Mouse (Mus musculus) intestine, embryonic 15.5 days (tissue): ENCODE data around the gene Rpl14. TPM values are rescaled to one million over a fixed set of nuclear protein-coding genes. Genes with fewer than 3 reads are reported as not detected.
"Not testable (repeated sequence)": the region's sequence is repeated elsewhere in the genome, so short reads cannot be mapped to it uniquely, and the experiment has no call there.

Source experiments
- ATAC-seq: fragments of 200-750 bp; cut with Nextera tagmentation; 2 replicates; pipeline ENCODE4 v1.8.0; 2017; ENCODE audit warnings: moderate TSS enrichment, moderate library complexity
- H3K27ac ChIP-seq: fragments of 300-500 bp; sonication (generic); 2 replicates; pipeline ENCODE4 v1.5.1; 2015; ENCODE audit warnings: mild to moderate bottlenecking, inconsistent platforms
- H3K27me3 ChIP-seq: fragments of 300-500 bp; sonication (generic); replicated peaks from 2 replicates; pipeline ENCODE4 v1.6.1; 2015; ENCODE audit warnings: inconsistent platforms
- H3K36me3 ChIP-seq: fragments of 300-500 bp; sonication (generic); 2 replicates; pipeline ENCODE4 v1.6.1; 2015; ENCODE audit warnings: inconsistent platforms
- H3K4me1 ChIP-seq: fragments of 300-500 bp; sonication (generic); replicated peaks from 2 replicates; pipeline ENCODE4 v1.6.1; 2015; ENCODE audit warnings: inconsistent platforms
- H3K4me2 ChIP-seq: fragments of 300-500 bp; sonication (generic); replicated peaks from 2 replicates; pipeline ENCODE4 v1.6.1; 2015; ENCODE audit warnings: mild to moderate bottlenecking, inconsistent platforms
- H3K4me3 ChIP-seq: fragments of 300-500 bp; sonication (generic); replicated peaks from 2 replicates; pipeline ENCODE4 v1.5.1; 2015; ENCODE audit warnings: inconsistent platforms
- H3K9ac ChIP-seq: fragments of 300-500 bp; sonication (generic); 2 replicates; pipeline ENCODE4 v1.6.1; 2015; ENCODE audit warnings: inconsistent platforms
- H3K9me3 ChIP-seq: fragments of 300-500 bp; sonication (generic); 2 replicates; pipeline ENCODE4 v1.6.1; 2016; ENCODE audit warnings: inconsistent platforms
- WGBS: fragments of 180-500 bp; shearing (Covaris S2); methylation state at CpG from one replicate; pipeline ENCODE4 v1.1.7; 2015; 5-methylcytosine and 5-hydroxymethylcytosine counted together
- polyA plus RNA-seq: library from polyadenylated mRNA; unstranded; fragments of >200 nt; fragmentation: Nextera tagmentation; extraction: Ambion mirVana; gene quantifications from 2 replicates; pipeline ENCODE4 v1.2.1, GENCODE M21; 2015

Gene Rpl14
- polyA plus RNA-seq = 818 and 905 TPM in 2 replicates

DNA sequence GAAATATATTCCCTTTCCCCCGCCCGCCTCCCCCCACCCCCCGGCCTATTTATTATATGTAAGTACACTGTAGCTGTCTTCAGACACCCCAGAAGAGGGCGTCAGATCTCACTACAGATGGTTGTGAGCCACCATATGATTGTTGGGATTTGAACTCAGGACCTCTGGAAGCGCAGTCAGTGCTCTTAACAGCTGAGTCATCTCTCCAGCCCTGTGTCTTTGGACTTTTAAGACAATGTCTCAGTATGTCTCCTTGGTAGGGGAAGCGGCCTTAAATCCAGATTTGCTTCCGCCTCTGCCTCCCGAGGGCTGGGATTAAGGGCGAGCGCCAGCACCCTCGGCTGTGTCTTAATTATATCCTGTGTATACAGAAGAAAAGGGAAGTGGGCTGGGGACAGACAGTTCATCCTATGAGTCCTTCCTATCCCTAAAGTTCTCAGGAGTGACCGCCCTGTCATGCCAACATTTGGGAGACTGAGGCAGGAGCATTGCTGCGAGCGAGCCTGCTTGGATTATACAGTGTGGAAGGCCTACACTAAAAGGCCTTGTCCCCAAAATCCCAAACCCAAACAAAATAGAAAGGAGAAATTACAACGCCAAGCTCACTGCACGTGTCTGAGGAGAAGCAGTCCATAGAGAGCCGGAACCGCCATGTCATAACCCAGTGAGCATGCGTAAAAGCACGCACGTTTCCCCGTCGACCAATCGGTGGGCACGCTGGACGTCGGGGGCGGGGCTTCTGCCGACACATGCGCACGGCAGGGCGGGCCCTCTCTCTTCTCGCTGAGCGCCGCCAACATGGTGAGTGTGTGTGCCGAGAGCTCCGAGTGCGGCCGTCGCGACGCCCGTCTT, at the start of gene Rpl14:
Rpl14 (plus strand) TSS at position 704 of the 852 bp plus-strand sequence.
- peak within 1 kb of the TSS; percentile 74 for H3K4me2 ChIP-seq
- peaks cover 29% of the 10 kb centered on the region for H3K36me3 ChIP-seq
- peak within 1 kb of the TSS; percentile 98 for H3K4me3 ChIP-seq
- peak within 1 kb of the TSS; percentile 74 for H3K27ac ChIP-seq
- H3K4me1 ChIP-seq = peaks cover 12% of the 10 kb centered on the region
- WGBS = 4% methylated on average over 43 of the region's 43 CpGs
- no peaks in the 10 kb centered on the region for H3K27me3 ChIP-seq
- ATAC-seq = peak; percentile 96
- no peaks in the 10 kb centered on the region for H3K9me3 ChIP-seq
- peak within 1 kb of the TSS; percentile 95 for H3K9ac ChIP-seq

- Histone ChIP-seq H3K4me1 (no peaks in the 10 kb centered on the region), H3K27ac (no peak overlapping the region), H3K9me3 (no peaks in the 10 kb centered on the region), H3K4me2 (no peak overlapping the region), H3K4me3 (no peak overlapping the region), H3K36me3 (no peaks in the 10 kb centered on the region), H3K9ac (no peak overlapping the region), H3K27me3 (no peaks in the 10 kb centered on the region)
- 81% methylated on average over 4 of the region's 4 CpGs for WGBS
- no peak for ATAC-seq
Observed at GRCm38 (mm10) chr9:120527270-120527669, 44.0 kb upstream of the Rpl14 start.

- H3K4me1 ChIP-seq = no peaks in the 10 kb centered on the region
- H3K9me3 ChIP-seq = no peaks in the 10 kb centered on the region
- no peaks in the 10 kb centered on the region for H3K36me3 ChIP-seq
- H3K4me3 ChIP-seq = no peak overlapping the region
- 93% methylated on average over 8 of the region's 8 CpGs for WGBS
- no peak overlapping the region for H3K9ac ChIP-seq
- ATAC-seq = no peak
- H3K4me2 ChIP-seq = no peak overlapping the region
- H3K27me3 ChIP-seq = no peaks in the 10 kb centered on the region
- H3K27ac ChIP-seq = no peak overlapping the region
Observed at GRCm38 (mm10) chr9:120527919-120528318, 43.3 kb upstream of the Rpl14 start.

DNA sequence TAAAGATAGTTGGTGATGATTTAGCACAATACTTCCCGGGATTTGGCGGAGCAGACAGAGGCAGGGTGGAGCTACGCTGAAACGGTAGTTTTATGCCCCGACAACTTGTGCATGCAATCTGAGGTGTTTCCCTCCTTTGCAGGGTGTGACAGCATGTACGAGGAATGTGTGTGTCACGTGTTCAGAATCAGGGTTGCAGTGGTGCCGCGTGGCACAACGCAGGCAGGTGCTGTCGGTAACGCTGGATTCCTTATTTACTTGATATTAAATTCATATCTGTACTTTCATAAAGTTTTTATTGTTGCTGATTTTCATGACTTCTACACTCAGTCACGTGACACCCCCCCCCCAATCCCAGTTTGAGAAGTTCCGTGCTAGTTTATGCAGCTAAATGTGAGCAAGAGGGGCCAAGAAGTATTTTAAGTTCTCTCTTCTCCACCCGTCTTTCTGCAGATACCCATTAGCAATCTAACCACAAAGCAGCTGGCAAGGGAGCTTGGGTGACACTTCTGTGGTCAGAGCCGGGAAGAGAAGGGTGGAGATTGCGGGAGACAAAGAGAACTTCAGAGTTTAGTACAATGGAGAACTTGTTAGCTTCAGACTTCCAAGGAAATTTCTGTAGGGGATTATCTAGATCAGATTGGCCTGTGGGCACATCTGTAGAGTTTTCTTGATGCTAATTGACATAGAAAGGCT, 42.3 kb upstream of the Rpl14 start:
- ATAC-seq = no peak
- H3K4me3 ChIP-seq = no peak overlapping the region
- no peak overlapping the region for H3K27ac ChIP-seq
- H3K4me2 ChIP-seq = no peak overlapping the region
- no peak overlapping the region for H3K9ac ChIP-seq
- H3K27me3 ChIP-seq = no peaks in the 10 kb centered on the region
- no peaks in the 10 kb centered on the region for H3K4me1 ChIP-seq
- 89% methylated on average over 17 of the region's 17 CpGs for WGBS
- H3K36me3 ChIP-seq = no peaks in the 10 kb centered on the region
- no peaks in the 10 kb centered on the region for H3K9me3 ChIP-seq

DNA sequence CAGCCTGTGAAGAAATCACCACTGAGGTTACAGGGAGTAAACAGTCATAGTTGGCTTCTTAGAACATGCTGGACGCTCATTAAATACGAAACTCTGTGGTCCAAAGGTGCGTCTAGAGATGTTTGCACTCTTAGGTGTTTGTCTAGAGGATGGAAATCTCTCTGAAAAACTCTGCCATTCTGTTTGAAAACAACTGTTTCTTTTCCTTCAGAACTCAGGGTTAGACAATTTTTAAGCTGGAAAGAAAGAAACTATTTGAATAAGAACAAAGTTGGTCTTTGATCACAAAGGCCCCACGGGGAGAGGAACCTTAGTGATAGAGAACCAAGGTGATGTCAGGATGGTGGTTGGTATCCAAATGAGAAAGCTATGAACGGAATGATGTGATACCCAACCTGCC, 40.8 kb upstream of the Rpl14 start:
- H3K4me3 ChIP-seq = no peak overlapping the region
- H3K36me3 ChIP-seq = no peaks in the 10 kb centered on the region
- no peaks in the 10 kb centered on the region for H3K4me1 ChIP-seq
- no peak overlapping the region for H3K4me2 ChIP-seq
- ATAC-seq = no peak
- H3K9ac ChIP-seq = no peak overlapping the region
- no peaks in the 10 kb centered on the region for H3K9me3 ChIP-seq
- no peak overlapping the region for H3K27ac ChIP-seq
- H3K27me3 ChIP-seq = no peaks in the 10 kb centered on the region
- 80% methylated on average over 5 of the region's 5 CpGs for WGBS

GRCm38 (mm10) chr9:120532062-120532461, 39.2 kb upstream of the Rpl14 start:
- ATAC-seq = no peak
- 78% methylated on average over 6 of the region's 6 CpGs for WGBS

GRCm38 (mm10) chr9:120532691-120533090, 38.6 kb upstream of the Rpl14 start:
- no peak for ATAC-seq
- Histone ChIP-seq H3K9ac (no peak overlapping the region), H3K4me3 (no peak overlapping the region), H3K9me3 (no peaks in the 10 kb centered on the region), H3K27me3 (no peaks in the 10 kb centered on the region), H3K36me3 (no peaks in the 10 kb centered on the region), H3K27ac (no peak overlapping the region), H3K4me2 (no peak overlapping the region), H3K4me1 (no peaks in the 10 kb centered on the region)
- 89% methylated on average over 6 of the region's 6 CpGs for WGBS

More at GRCm38 (mm10) chr9:120532062-120532461, 39.2 kb upstream of the Rpl14 start:
- H3K4me2 ChIP-seq = no peak overlapping the region
- no peaks in the 10 kb centered on the region for H3K9me3 ChIP-seq
- H3K4me3 ChIP-seq = no peak overlapping the region
- H3K9ac ChIP-seq = no peak overlapping the region
- H3K27ac ChIP-seq = no peak overlapping the region
- H3K4me1 ChIP-seq = no peaks in the 10 kb centered on the region
- no peaks in the 10 kb centered on the region for H3K36me3 ChIP-seq
- H3K27me3 ChIP-seq = no peaks in the 10 kb centered on the region

DNA sequence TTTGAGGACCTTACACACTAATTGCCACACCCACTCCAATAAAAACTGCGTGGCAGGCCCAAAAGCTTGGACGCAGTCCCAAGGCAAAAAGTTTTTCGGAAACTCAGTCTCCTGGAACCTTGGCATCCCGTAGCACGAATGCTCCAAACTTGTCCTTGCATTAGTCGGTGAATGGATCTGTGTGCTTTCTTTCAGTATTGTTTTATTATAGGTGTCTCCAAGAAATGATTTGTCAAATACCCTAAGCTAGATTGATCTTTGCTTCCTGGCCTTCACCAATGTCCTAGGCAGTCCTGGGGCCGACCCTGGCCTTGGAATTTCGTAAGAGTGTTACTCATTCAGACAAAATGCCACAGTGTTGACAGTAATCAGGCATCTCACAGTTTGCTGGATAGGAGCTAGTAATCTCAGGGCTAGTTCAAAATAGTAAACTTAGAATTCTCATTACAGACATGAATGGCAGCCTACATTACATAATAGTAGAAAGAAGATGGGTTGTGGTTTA, 37.7 kb upstream of the Rpl14 start:
- not testable (repeated sequence) for H3K27ac ChIP-seq, H3K4me3 ChIP-seq, ATAC-seq, H3K36me3 ChIP-seq, H3K9me3 ChIP-seq, H3K4me2 ChIP-seq, H3K27me3 ChIP-seq, H3K9ac ChIP-seq, H3K4me1 ChIP-seq
- WGBS = 97% methylated on average over 8 of the region's 8 CpGs

DNA sequence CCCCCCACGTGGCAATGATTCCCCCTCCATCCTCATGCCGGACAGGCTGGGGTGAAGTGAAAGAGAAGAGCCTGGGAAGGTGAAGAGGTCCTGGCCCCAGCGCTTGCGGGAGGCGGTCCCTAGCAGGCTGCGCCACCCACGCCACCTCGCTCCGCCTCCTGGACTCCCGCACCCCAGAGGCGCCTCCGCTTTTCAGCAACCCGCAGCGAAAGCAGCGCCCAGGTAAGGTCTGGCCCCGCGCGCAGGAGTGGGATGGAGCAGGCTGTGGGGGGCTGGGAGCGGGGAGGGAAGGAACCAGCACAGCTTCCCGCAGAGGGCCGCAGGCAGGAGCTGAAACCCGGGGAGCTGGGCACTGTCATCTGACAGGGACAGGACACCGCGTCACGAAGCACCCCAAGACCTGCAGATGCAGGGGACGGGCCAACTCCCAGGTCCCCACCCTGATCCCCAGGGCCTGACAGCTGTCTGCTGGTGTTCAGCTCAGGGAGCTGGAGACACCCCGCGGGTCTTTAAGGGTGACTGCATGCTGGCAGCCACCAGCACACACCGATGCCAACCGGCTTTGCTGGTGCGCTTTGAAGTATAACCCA, 31.5 kb upstream of the Rpl14 start, which contains the start of gene Entpd3:
Entpd3 (plus strand) TSS at position 157 of the 590 bp plus-strand sequence.
- H3K36me3 ChIP-seq = no peaks in the 10 kb centered on the region
- H3K4me3 ChIP-seq = peak within 1 kb of the TSS; percentile 42
- H3K9ac ChIP-seq = peak within 1 kb of the TSS; percentile 47
- ATAC-seq = peak; percentile 82
- H3K4me2 ChIP-seq = peak within 1 kb of the TSS; percentile 88
- peaks cover 8% of the 10 kb centered on the region for H3K4me1 ChIP-seq
- H3K27me3 ChIP-seq = peaks cover 10% of the 10 kb centered on the region
- H3K27ac ChIP-seq = no peak within 1 kb of the TSS
- no peaks in the 10 kb centered on the region for H3K9me3 ChIP-seq
- 1% methylated on average over 31 of the region's 31 CpGs for WGBS

DNA sequence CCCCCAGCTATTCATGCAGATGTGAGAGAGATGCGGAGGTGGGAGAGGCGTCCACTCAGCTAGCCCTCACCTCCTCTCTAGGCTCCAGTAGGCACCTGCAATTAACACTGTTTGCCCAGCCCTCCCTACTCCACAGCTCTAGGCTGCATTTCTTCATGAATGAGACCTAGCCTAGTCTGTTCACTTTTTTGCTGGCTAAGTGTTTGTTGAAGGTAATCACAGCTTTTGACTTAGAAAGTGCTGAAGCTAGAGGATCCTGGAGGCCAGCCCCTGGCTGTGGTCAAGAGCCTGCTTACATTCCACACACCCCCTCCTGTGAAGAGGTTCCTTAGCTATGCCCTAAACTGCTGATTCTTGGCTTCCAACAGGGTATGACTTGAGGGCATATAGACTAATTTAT, 29.8 kb upstream of the Rpl14 start:
- H3K4me1 ChIP-seq = peaks cover 8% of the 10 kb centered on the region
- no peak overlapping the region for H3K9ac ChIP-seq
- 20% methylated on average over 1 of the region's 2 CpGs for WGBS
- no peaks in the 10 kb centered on the region for H3K36me3 ChIP-seq
- H3K27me3 ChIP-seq = peaks cover 10% of the 10 kb centered on the region
- H3K4me2 ChIP-seq = no peak overlapping the region
- no peak overlapping the region for H3K4me3 ChIP-seq
- no peaks in the 10 kb centered on the region for H3K9me3 ChIP-seq
- ATAC-seq = no peak
- no peak overlapping the region for H3K27ac ChIP-seq

DNA sequence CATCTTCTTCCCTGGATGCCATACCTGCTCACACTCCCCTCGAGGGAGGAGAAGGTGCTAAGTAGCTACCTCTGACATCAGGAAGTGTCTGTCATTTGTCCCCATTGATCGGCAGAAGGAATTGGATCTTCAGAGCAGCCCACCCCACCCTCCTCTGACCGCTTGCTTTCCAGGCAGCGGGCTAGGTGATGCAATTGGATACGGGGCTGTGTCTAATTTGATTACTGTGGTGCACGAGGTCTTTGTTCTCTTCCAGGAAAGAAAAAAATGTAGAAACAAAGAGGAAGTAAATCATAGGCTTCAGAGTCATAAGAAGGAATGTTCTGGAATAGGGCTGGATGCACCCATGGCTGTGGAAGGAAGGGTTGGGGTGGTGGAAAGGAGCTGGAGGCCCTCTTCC, 29.0 kb upstream of the Rpl14 start:
- Histone ChIP-seq H3K27ac (no peak overlapping the region), H3K9me3 (no peaks in the 10 kb centered on the region), H3K9ac (no peak overlapping the region), H3K4me2 (no peak overlapping the region), H3K4me3 (no peak overlapping the region), H3K4me1 (peaks cover 12% of the 10 kb centered on the region), H3K36me3 (no peaks in the 10 kb centered on the region), H3K27me3 (peaks cover 10% of the 10 kb centered on the region)
- ATAC-seq = no peak
- 24% methylated on average over 6 of the region's 6 CpGs for WGBS

DNA sequence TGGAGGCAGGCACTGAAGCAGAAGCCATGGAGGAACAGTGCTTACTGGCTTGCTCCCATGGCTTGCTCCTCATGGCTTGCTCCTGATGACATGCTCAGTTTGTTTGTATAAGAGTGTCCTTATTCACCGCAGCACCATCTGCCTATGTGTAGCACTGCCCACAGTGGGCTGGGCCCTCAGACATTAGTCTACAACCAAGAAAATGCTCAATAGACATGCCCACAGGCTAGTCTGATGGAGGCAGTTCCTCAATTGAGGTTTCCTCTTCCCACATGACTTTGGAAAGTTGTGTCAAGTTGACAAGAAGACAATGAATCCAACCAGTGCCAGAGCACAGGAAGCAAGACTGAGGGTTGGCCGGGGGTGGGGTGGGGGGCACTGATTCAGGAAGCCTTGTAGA, 25.2 kb upstream of the Rpl14 start:
- Histone ChIP-seq H3K27me3 (no peaks in the 10 kb centered on the region), H3K9ac (no peak overlapping the region), H3K36me3 (no peaks in the 10 kb centered on the region), H3K9me3 (no peaks in the 10 kb centered on the region), H3K4me3 (no peak overlapping the region), H3K27ac (no peak overlapping the region), H3K4me2 (no peak overlapping the region), H3K4me1 (peaks cover 12% of the 10 kb centered on the region; the same call in 1 of the 2 replicates)
- 76% methylated on average over 2 of the region's 2 CpGs for WGBS
- ATAC-seq = no peak
